Mouse (Mus musculus): ENCODE data around the gene Rgs2. TPM values are rescaled to one million over a fixed set of nuclear protein-coding genes. Genes with fewer than 3 reads are reported as not detected.

The Rgs2 gene
- total RNA-seq (2014; rRNA removed; ENCODE audit: low replicate concordance) = 7.7 and 14.6 TPM in 2 replicates
- 41.7 and 45.8 TPM in 2 replicates for polyA plus RNA-seq (2015; fragmentation: Nextera tagmentation; extraction: Ambion mirVana)

DNA sequence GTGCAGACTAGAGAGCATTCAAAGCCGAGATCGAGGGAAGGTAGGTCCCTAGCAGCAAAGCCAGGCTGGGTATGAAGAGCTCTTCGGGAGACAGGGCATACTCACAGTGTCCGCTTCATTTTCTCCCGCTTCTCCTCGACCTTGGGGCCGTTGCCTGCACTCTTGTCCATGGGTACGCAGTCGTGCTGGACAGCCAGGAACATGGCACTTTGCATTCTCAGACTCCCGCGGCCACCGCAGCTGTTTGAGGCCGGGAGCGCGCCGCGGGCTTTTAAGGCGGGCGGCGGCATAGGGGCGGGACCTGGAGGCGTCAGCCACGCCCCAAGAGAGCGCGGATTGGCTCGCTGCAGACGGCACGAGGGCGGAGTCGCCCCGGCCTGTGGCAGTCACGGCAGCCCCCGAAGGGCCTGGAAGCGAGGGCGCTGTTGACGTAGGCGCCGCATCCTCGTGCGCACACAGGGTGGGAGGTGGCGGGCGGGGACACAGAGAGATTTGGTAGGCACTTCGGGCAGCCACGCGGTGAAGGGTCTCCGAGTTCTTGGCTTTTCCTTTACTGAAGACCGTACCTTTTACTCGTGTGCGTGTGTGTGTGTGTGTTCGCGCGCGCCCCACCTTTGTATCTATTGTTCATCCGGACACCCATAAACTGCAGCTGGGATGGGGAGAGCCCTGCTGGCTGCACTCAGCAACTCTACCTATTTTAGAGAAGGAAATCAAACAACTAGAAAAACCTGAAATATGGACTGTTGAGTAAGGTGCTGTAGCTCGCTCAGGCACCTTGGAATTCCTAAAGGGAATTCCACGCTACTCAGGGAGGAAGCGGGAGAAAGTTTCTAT lies at the start of gene Rgs2:
TSS of gene Rgs2 (minus strand) at position 258 of the 837 bp plus-strand sequence.
- Histone ChIP-seq H3K27ac (ENCODE audit: low read depth) (peak within 1 kb of the TSS; percentile 82), H3K4me2 (ENCODE audit: low read depth, low read length) (peak within 1 kb of the TSS; percentile 79), H3K9me3 (replicated peaks; ENCODE audit: control insufficient read depth, low read length) (no peaks in the 10 kb centered on the region), H3K36me3 (replicated peaks; ENCODE audit: control insufficient read depth, insufficient read depth, low read length) (peaks cover 20% of the 10 kb centered on the region), H3K9ac (replicated peaks; ENCODE audit: low read depth, low read length) (peak within 1 kb of the TSS; percentile 84), H3K4me1 (ENCODE audit: control insufficient read depth, insufficient read depth) (peaks cover 13% of the 10 kb centered on the region; the same call in 1 of the 2 replicates), H3K27me3 (ENCODE audit: control insufficient read depth, insufficient read depth, low read length) (no peaks in the 10 kb centered on the region), H3K4me3 (ENCODE audit: low read depth, low read length) (peak within 1 kb of the TSS; percentile 72)
- DNase-seq (ENCODE audit: low spot score) (peak; percentile 93), ATAC-seq (ENCODE audit: insufficient read depth, low read depth) (peak; percentile 99)
- TF ChIP-seq CTCF (IDR thresholded peaks at IDR 0.05; ENCODE audit: low read depth) (no peak), EP300 (IDR thresholded peaks at IDR 0.05; ENCODE audit: low read depth) (no peak)
- under 1% methylated on average over 57 of the region's 57 CpGs for WGBS

DNA sequence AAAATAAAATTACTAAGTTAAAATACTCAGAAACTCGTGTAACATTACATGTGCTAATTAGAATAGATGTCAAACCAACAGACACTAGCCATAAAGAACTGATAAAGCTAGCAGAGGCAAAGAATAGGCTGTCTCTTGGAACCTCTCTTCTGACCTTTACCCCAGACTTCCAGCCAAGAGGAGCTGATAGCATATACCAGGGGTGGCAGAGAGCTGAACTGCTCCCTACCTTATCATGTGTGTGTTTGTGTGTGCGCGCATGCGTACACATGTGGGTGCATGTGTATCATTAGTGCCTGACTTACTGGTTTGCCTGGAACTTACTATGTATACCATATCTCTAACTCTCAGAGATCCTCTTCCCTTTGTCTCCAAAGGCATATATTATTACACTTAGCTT lies 49.4 kb upstream of the Rgs2 start:
- DNase-seq (ENCODE audit: low spot score) = no peak
- Histone ChIP-seq H3K27ac (ENCODE audit: low read depth) (0 out of 2 replicates have a peak overlapping the region, but pooled peaks have one; percentile 22), H3K9ac (replicated peaks; ENCODE audit: low read depth, low read length) (no peak overlapping the region), H3K4me2 (ENCODE audit: low read depth, low read length) (no peak overlapping the region), H3K4me1 (ENCODE audit: control insufficient read depth, insufficient read depth) (no peaks in the 10 kb centered on the region), H3K4me3 (ENCODE audit: low read depth, low read length) (no peak overlapping the region), H3K36me3 (replicated peaks; ENCODE audit: control insufficient read depth, insufficient read depth, low read length) (no peaks in the 10 kb centered on the region), H3K9me3 (replicated peaks; ENCODE audit: control insufficient read depth, low read length) (no peaks in the 10 kb centered on the region), H3K27me3 (ENCODE audit: control insufficient read depth, insufficient read depth, low read length) (no peaks in the 10 kb centered on the region)
- ATAC-seq (ENCODE audit: insufficient read depth, low read depth) = no peak; the same call in 1 of the 2 replicates
- WGBS = 57% methylated on average over 4 of the region's 4 CpGs
- no peak for TF ChIP-seq EP300 (IDR thresholded peaks at IDR 0.05; ENCODE audit: low read depth)
- TF ChIP-seq CTCF (IDR thresholded peaks at IDR 0.05; ENCODE audit: low read depth) = no peak

GRCm38 (mm10) chr1:144041826-144042225 lies 37.9 kb upstream of the Rgs2 start:
- Histone ChIP-seq H3K27me3 (ENCODE audit: control insufficient read depth, insufficient read depth, low read length) (no peaks in the 10 kb centered on the region), H3K4me1 (ENCODE audit: control insufficient read depth, insufficient read depth) (no peaks in the 10 kb centered on the region), H3K9me3 (replicated peaks; ENCODE audit: control insufficient read depth, low read length) (no peaks in the 10 kb centered on the region), H3K36me3 (replicated peaks; ENCODE audit: control insufficient read depth, insufficient read depth, low read length) (no peaks in the 10 kb centered on the region), H3K9ac (replicated peaks; ENCODE audit: low read depth, low read length) (no peak overlapping the region), H3K4me3 (ENCODE audit: low read depth, low read length) (no peak overlapping the region), H3K27ac (ENCODE audit: low read depth) (no peak overlapping the region), H3K4me2 (ENCODE audit: low read depth, low read length) (no peak overlapping the region)
- ATAC-seq (ENCODE audit: insufficient read depth, low read depth) (no peak), DNase-seq (ENCODE audit: low spot score) (no peak)
- 82% methylated on average over 2 of the region's 2 CpGs for WGBS
- TF ChIP-seq EP300 (IDR thresholded peaks at IDR 0.05; ENCODE audit: low read depth) = no peak

DNA sequence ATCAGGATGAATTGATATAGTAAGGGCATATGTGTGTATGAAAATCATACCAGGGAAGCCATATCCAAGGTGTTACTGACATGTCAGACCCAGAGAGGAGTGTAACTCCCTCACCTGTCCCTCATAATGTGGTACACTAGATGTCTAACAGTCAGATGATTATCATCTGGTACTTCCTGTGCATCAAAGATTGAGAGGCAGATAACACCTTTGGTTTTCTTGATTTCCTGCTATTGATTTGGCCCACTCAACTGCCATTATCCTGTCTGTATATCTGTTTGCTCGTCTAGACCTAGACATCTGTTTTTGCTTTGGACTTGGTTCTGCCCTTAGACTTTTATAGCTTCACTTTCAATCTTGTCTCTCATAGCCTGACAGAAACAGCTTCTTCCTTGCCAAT lies 29.5 kb upstream of the Rgs2 start:
- no peaks in the 10 kb centered on the region for H3K4me1 ChIP-seq (ENCODE audit: control insufficient read depth, insufficient read depth)
- 74% methylated on average over 1 of the region's 1 CpGs for WGBS
- no peak overlapping the region for H3K27ac ChIP-seq (ENCODE audit: low read depth)
- no peak overlapping the region for H3K4me3 ChIP-seq (ENCODE audit: low read depth, low read length)
- no peaks in the 10 kb centered on the region for H3K36me3 ChIP-seq (replicated peaks; ENCODE audit: control insufficient read depth, insufficient read depth, low read length)
- no peak overlapping the region for H3K4me2 ChIP-seq (ENCODE audit: low read depth, low read length)
- ATAC-seq (ENCODE audit: insufficient read depth, low read depth) (no peak), DNase-seq (ENCODE audit: low spot score) (no peak)
- no peaks in the 10 kb centered on the region for H3K9me3 ChIP-seq (replicated peaks; ENCODE audit: control insufficient read depth, low read length)
- H3K27me3 ChIP-seq (ENCODE audit: control insufficient read depth, insufficient read depth, low read length) = no peaks in the 10 kb centered on the region
- TF ChIP-seq EP300 (IDR thresholded peaks at IDR 0.05; ENCODE audit: low read depth) (no peak), CTCF (IDR thresholded peaks at IDR 0.05; ENCODE audit: low read depth) (no peak)
- no peak overlapping the region for H3K9ac ChIP-seq (replicated peaks; ENCODE audit: low read depth, low read length)

DNA sequence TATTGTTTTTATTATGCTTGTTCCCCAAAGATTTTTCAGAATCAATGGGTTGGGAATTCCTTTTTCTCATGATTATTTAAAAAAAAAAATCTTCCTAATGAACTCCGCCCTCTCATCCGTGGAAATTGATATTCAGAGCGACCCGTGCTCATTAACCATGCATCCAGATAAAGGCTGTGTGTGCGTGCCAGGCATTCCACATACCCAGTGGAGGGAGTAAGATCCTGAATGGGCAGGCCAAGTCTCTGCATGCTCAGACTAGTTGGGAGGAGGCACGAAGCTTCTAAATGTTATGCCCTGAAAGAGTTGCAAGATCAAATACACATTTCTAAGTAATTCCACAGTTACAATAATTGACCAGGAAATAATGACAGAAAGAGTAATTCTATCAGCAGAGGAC lies 26.5 kb upstream of the Rgs2 start:
- TF ChIP-seq CTCF (IDR thresholded peaks at IDR 0.05; ENCODE audit: low read depth) (no peak), EP300 (IDR thresholded peaks at IDR 0.05; ENCODE audit: low read depth) (no peak)
- no peaks in the 10 kb centered on the region for H3K36me3 ChIP-seq (replicated peaks; ENCODE audit: control insufficient read depth, insufficient read depth, low read length)
- H3K9me3 ChIP-seq (replicated peaks; ENCODE audit: control insufficient read depth, low read length) = no peaks in the 10 kb centered on the region
- no peak overlapping the region for H3K4me3 ChIP-seq (ENCODE audit: low read depth, low read length)
- H3K4me1 ChIP-seq (ENCODE audit: control insufficient read depth, insufficient read depth) = no peaks in the 10 kb centered on the region
- no peaks in the 10 kb centered on the region for H3K27me3 ChIP-seq (ENCODE audit: control insufficient read depth, insufficient read depth, low read length)
- no peak for ATAC-seq (ENCODE audit: insufficient read depth, low read depth)
- WGBS = 49% methylated on average over 6 of the region's 6 CpGs
- H3K9ac ChIP-seq (replicated peaks; ENCODE audit: low read depth, low read length) = no peak overlapping the region
- no peak overlapping the region for H3K27ac ChIP-seq (ENCODE audit: low read depth)
- DNase-seq (ENCODE audit: low spot score) = no peak
- H3K4me2 ChIP-seq (ENCODE audit: low read depth, low read length) = no peak overlapping the region

All from heart, postnatal 0 days (tissue).